Mouse (Mus musculus) erythroblast, embryonic 14.5 days (primary cell): ENCODE data around the gene Cfl2.

Experiments used
- GATA1 ChIP-seq: IDR thresholded peaks from 2 replicates; pipeline ENCODE4 v1.6.1; 2012; ENCODE audit warnings: low read length, inconsistent platforms, mixed read lengths
- TAL1 ChIP-seq: IDR thresholded peaks from 3 replicates; pipeline ENCODE4 v1.6.1; 2012; ENCODE audit warnings: low read length, inconsistent platforms, mixed read lengths

- TF ChIP-seq GATA1: no peak
- TF ChIP-seq TAL1: no peak
These were observed 27.7 kb downstream of the Cfl2 start for GRCm38 (mm10) chr12:54834925-54835447.
